Mouse (Mus musculus): ENCODE data around the gene Cacna1d.

- TF ChIP-seq EP300 (IDR thresholded peaks at IDR 0.05; ENCODE audit: low read depth): no peak
- no peak for TF ChIP-seq CTCF (IDR thresholded peaks at IDR 0.05; ENCODE audit: low read depth)
These were observed 193.8 kb downstream of the Cacna1d start for GRCm38 (mm10) chr14:30297492-30297891.

All from liver, postnatal 0 days (tissue).